Mouse (Mus musculus) G1E (cell line): ENCODE results near the gene Kpna1.

Experiments used
- CTCF ChIP-seq: IDR thresholded peaks from 2 replicates; pipeline ENCODE4 v1.5.1; 2012; ENCODE audit warnings: low read depth, low read length, inconsistent platforms, mixed read lengths
- GATA1 ChIP-seq: IDR thresholded peaks from 2 replicates; pipeline ENCODE4 v1.6.1; 2012; ENCODE audit warnings: borderline replicate concordance, low read length, inconsistent platforms, mixed read lengths
- GATA2 ChIP-seq: IDR thresholded peaks from 2 replicates; pipeline ENCODE4 v1.6.1; 2012; ENCODE audit warnings: low read depth, low read length, inconsistent platforms, borderline replicate concordance
- POLR2AphosphoS5 ChIP-seq: IDR thresholded peaks from 2 replicates; pipeline ENCODE4 v1.6.1; 2012; ENCODE audit warnings: low read depth, low read length, inconsistent platforms; ENCODE audit not compliant: insufficient replicate concordance
- TAL1 ChIP-seq: conservative IDR thresholded peaks from 2 replicates; pipeline ENCODE4 v1.6.1; 2012; ENCODE audit warnings: low read depth, low read length, inconsistent platforms, mixed read lengths

DNA sequence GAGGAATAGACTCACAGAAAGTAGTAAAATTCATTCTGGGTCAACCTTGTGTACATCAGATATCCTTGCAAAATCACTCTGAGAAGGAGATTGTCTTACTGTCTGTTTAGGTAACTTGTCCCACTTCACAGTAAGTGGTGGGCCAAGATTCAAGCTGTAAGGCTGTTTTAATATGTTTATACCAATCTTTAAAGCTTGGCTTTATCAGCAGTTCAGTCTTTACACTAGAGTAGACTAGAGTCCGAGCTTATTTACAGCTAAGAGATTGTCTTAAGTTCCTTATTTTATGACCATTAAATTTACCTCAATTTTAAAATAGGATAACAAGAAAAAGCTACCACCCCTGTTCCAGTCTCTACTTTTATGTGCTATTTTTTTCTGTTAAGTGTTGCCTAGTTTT, 9.4 kb downstream of the Kpna1 start:
- no peak for TF ChIP-seq CTCF
- TF ChIP-seq GATA1: no peak
- no peak for TF ChIP-seq TAL1
- TF ChIP-seq GATA2: no peak
- no peak for TF ChIP-seq POLR2AphosphoS5
